Mouse (Mus musculus) E14TG2a.4 (cell line): ENCODE results near the gene B3gnt8.

Experiments
- H3K27me3 ChIP-seq: 2 replicates; pipeline ENCODE4 v1.6.1; 2014; ENCODE audit warnings: low read length, control low read depth; ENCODE audit not compliant: insufficient read depth
- H3K36me3 ChIP-seq: 2 replicates; pipeline ENCODE4 v1.6.1; 2014; ENCODE audit warnings: low read length, control low read depth; ENCODE audit not compliant: insufficient read depth
- H3K4me1 ChIP-seq: replicated peaks from 2 replicates; pipeline ENCODE4 v1.6.1; 2014; ENCODE audit warnings: low read depth, low read length, control low read depth
- H3K4me3 ChIP-seq: replicated peaks from 2 replicates; pipeline ENCODE4 v1.5.1; 2014; ENCODE audit warnings: mild to moderate bottlenecking, low read length
- H3K9me3 ChIP-seq: 2 replicates; pipeline ENCODE4 v1.6.1; 2014; ENCODE audit warnings: low read length, control low read depth
- CTCF ChIP-seq: conservative IDR thresholded peaks from 2 replicates; pipeline ENCODE4 v1.5.1; 2014; ENCODE audit warnings: low read length
- NANOG ChIP-seq: IDR thresholded peaks from 2 replicates; pipeline ENCODE4 v1.6.1; 2014; ENCODE audit warnings: borderline replicate concordance, low read length, mixed read lengths
- POU5F1 ChIP-seq: IDR thresholded peaks from 2 replicates; pipeline ENCODE4 v1.6.1; 2014; ENCODE audit warnings: low read length, borderline replicate concordance

Gene B3gnt8

DNA sequence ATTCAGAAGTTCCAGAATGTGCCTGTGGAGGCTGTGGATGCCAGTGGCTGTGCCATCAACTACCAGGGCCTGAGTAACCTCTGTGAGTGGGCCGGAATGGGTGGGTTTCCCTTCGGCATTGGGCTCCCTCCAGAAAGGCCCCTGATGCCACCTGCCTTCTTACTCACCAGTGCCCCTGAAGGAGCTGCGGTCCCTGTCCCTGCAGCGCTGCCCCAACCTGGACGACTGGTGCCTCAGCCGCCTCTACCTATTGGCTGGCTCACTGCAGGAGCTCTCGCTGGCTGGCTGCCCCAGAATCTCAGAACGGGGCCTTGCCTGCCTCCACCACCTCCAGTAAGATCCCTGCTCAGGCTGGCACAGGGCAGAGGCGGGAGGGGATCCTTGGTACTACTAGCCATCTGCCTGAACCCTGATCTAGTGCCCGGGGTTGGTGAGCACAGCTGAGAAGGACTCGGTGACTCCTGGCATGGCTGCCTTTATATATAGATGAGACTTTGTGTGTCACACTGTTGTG lies 2.5 kb upstream of the B3gnt8 start:
- TF ChIP-seq POU5F1 (no peak), CTCF (no peak), NANOG (no peak)
- Histone ChIP-seq H3K4me3 (no peak overlapping the region), H3K4me1 (peaks cover 68% of the 10 kb centered on the region), H3K27me3 (peaks cover 3% of the 10 kb centered on the region; the same call in 1 of the 2 replicates), H3K36me3 (peaks cover 64% of the 10 kb centered on the region), H3K9me3 (no peaks in the 10 kb centered on the region)

DNA sequence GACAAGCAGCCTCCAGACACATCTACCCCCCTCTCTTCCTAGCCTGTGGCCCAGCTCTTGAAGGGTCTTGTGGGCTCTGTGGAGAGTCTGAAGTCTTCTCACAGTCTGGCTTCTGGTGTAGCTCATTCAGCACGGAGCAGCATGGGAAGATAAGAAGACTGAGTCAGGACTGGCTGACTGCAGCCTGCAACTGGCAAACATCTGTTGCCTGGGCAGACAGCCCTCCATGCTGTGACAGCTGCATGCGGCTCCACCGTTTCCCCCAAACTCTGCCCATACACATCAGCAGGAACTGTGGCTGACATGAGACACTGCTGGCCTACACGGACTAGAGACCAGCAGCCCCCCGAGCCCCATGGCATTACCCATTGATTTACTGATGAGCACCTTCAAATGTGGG lies 1.6 kb upstream of the B3gnt8 start:
- H3K4me3 ChIP-seq, result no peak overlapping the region
- peaks cover 3% of the 10 kb centered on the region; the same call in 1 of the 2 replicates for H3K27me3 ChIP-seq
- TF ChIP-seq CTCF (no peak), NANOG (no peak), POU5F1 (no peak)
- H3K36me3 ChIP-seq, result peaks cover 74% of the 10 kb centered on the region
- H3K9me3 ChIP-seq, result no peaks in the 10 kb centered on the region
- peaks cover 70% of the 10 kb centered on the region for H3K4me1 ChIP-seq

DNA sequence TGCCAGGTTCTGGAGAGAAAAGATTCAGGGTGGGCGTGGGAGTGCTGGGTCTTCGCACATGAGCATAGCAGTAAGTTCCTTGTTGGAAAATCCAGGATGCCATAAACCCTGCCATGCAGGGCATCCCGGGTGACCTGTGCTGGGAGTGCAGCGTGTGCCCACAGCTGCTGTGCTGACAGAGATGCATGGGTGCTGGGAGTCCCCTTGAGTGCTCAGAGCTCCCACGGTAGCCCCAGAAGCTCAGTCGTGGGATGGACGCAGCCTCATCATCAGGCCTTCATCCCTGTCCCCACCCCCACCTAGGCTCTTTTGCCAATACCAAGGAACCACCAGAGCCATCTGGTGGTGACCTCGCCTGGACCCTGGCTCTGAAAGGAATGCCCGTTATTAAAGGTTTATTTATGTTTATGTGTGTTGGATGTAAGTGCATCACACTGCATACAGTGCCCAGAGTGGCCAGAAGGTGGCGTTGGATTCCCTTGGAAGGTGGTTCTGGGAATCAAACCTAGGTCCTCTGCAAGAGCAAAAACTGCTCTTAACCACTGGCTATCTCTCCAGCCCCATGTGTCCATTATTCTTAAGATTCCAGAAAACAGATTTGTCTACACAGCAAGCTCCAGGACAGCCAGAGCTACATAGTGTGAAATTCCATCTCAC lies 732 bp upstream of the B3gnt8 start:
- peaks cover 76% of the 10 kb centered on the region for H3K36me3 ChIP-seq
- peaks cover 61% of the 10 kb centered on the region for H3K4me1 ChIP-seq
- no peaks in the 10 kb centered on the region for H3K9me3 ChIP-seq
- H3K4me3 ChIP-seq, result no peak overlapping the region
- peaks cover 3% of the 10 kb centered on the region; the same call in 1 of the 2 replicates for H3K27me3 ChIP-seq
- no peak for TF ChIP-seq NANOG
- TF ChIP-seq CTCF, result peak; percentile 90

DNA sequence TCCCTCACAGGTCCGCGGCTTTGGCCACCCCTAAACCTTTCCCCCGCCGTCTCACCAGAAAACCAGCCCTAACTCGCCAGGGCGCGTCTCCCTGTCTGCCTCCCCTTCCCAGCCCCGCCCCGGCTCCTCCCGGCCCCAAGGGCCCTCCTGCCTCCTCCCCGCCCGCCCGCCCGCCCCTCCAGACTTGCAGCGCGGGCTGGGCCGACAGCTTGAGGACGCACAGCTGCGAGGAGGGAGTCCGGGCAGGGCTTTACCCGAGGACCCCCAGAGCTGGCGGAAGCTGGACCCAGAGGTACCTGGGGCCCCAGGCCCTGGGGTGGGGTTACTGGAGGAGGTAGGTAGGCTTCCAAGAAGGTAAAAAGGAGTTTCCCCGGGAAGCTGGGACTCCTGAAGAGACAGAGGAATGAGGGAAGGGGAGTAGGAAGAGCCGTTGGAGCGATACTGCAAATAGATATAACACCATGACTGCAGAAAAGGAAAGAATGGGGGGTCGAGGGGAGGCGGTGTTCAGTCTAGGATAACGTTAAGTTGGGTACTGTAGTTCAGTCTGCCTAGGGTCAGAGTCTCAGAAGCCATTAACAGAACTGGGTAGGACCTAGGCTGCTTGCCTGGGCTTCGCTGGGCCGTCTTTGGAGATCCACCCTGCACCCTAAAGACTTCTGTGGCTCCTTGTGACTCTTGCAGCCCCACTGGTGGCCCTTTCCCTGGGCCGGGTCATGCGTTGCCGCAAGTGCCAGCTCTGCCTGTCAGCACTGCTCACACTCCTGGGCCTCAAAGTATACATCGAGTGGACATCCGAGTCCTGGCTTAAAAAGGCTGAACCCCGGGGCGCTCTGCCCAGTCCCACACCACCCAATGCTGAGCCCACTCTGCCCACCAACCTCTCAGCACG lies 1.2 kb downstream of the B3gnt8 start:
- TF ChIP-seq CTCF, result no peak
- TF ChIP-seq NANOG, result no peak
- no peak for TF ChIP-seq POU5F1
- H3K36me3 ChIP-seq, result peaks cover 76% of the 10 kb centered on the region
- H3K4me1 ChIP-seq, result peaks cover 57% of the 10 kb centered on the region
- H3K9me3 ChIP-seq, result no peaks in the 10 kb centered on the region
- peak overlapping the region; percentile 61 for H3K4me3 ChIP-seq
- H3K27me3 ChIP-seq, result peaks cover 3% of the 10 kb centered on the region; the same call in 1 of the 2 replicates

DNA sequence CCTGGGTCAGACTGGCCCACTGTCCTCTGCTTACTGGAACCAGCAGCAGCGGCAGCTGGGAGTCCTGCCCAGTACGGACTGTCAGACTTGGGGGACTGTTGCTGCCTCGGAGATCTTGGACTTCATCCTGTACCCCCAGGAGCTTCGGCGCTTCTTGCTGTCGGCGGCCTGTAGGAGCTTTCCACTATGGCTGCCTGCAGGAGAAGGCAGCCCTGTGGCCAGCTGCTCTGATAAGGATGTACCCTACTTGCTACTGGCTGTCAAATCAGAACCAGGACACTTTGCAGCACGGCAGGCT lies 1.8 kb downstream of the B3gnt8 start:
- H3K4me3 ChIP-seq, result peak overlapping the region; percentile 61
- peaks cover 76% of the 10 kb centered on the region for H3K36me3 ChIP-seq
- H3K9me3 ChIP-seq, result no peaks in the 10 kb centered on the region
- H3K27me3 ChIP-seq, result peaks cover 3% of the 10 kb centered on the region; the same call in 1 of the 2 replicates
- TF ChIP-seq NANOG (no peak), POU5F1 (no peak), CTCF (no peak)
- peaks cover 59% of the 10 kb centered on the region for H3K4me1 ChIP-seq

DNA sequence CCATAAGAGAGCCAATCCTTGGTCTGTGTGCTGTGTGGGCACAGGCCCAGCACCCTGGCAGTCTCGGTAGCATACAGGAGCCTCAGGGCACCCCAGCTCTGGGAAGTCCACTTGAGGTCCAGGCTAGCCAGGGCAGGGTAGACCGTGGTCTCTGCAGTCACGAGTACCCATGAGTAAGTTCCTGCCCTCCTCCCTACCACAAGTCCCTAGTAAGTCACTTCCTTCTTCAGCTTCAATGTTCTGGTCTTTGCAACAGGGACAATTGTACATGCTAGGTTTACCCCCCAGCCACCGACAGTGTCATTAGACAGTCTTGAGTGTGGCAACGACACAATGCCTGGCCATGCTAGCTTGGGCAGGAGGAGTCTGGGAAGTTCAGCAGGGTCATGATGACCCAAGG lies 6.2 kb downstream of the B3gnt8 start:
- Histone ChIP-seq H3K9me3 (no peaks in the 10 kb centered on the region), H3K4me1 (peaks cover 38% of the 10 kb centered on the region), H3K4me3 (no peak overlapping the region), H3K27me3 (peaks cover 3% of the 10 kb centered on the region; the same call in 1 of the 2 replicates), H3K36me3 (peaks cover 95% of the 10 kb centered on the region)
- TF ChIP-seq NANOG (no peak), POU5F1 (no peak), CTCF (no peak)

DNA sequence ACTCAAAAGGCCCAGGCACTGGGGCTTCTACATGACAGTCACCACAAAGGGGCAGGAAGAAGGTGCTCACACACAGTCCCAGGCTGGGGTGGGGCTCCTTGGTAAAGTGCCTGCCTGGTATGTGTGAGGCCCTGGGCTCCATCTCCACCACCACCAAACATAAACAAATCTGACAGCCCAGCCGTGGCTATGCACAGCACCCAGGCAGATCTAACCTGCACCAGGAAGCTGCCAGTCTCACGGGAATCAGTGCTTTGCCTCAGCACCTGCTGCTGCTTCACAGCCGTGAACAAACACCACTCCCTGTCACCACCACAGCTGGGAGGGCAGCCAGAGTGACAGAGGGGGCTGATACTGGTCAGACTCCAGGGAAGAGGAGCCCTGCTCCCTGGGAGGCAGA lies 9.9 kb downstream of the B3gnt8 start:
- Histone ChIP-seq H3K36me3 (peaks cover 99% of the 10 kb centered on the region), H3K27me3 (no peaks in the 10 kb centered on the region), H3K9me3 (no peaks in the 10 kb centered on the region), H3K4me1 (peaks cover 34% of the 10 kb centered on the region), H3K4me3 (no peak overlapping the region)
- TF ChIP-seq CTCF (no peak), POU5F1 (no peak), NANOG (no peak)

GRCm38 (mm10) chr7:25637099-25637498 lies 10.6 kb downstream of the B3gnt8 start:
- H3K4me3 ChIP-seq, result no peak overlapping the region; the same call in 1 of the 2 replicates
- H3K4me1 ChIP-seq, result peaks cover 41% of the 10 kb centered on the region
- H3K36me3 ChIP-seq, result peaks cover 96% of the 10 kb centered on the region
- H3K27me3 ChIP-seq, result no peaks in the 10 kb centered on the region
- TF ChIP-seq POU5F1 (no peak), NANOG (no peak), CTCF (no peak)
- H3K9me3 ChIP-seq, result no peaks in the 10 kb centered on the region
